Mouse (Mus musculus) kidney, postnatal 0 days (tissue): Measurements from ENCODE around the gene Hspb6. TPM values are rescaled to one million over a fixed set of nuclear protein-coding genes. Genes with fewer than 3 reads are reported as not detected.

Experiments used
- ATAC-seq: fragments of 200-750 bp; cut with Nextera tagmentation; replicated peaks from 2 replicates; pipeline ENCODE4 v1.8.0; 2017; ENCODE audit warnings: low read depth, moderate number of reproducible peaks, moderate TSS enrichment, moderate library complexity; ENCODE audit not compliant: low FRiP score
- DNase-seq: peaks from one replicate; pipeline ENCODE4 v3.0.0-alpha.2; 2016; ENCODE audit warnings: low spot score
- H3K27ac ChIP-seq: fragments of 300-500 bp; sonication (generic); 2 replicates; pipeline ENCODE4 v1.5.1; 2014; ENCODE audit warnings: mild to moderate bottlenecking
- H3K27me3 ChIP-seq: fragments of 300-500 bp; sonication (generic); 2 replicates; pipeline ENCODE4 v1.6.1; 2014; ENCODE audit warnings: low read length, mixed read lengths; ENCODE audit not compliant: insufficient read depth
- H3K36me3 ChIP-seq: fragments of 300-500 bp; sonication (generic); 2 replicates; pipeline ENCODE4 v1.6.1; 2014; ENCODE audit warnings: low read length, mixed read lengths; ENCODE audit not compliant: insufficient read depth
- H3K4me1 ChIP-seq: fragments of 300-500 bp; sonication (generic); replicated peaks from 2 replicates; pipeline ENCODE4 v1.6.1; 2014; ENCODE audit warnings: antibody characterized with exemption, low read length, mixed read lengths; ENCODE audit not compliant: insufficient read depth
- H3K4me2 ChIP-seq: fragments of 300-500 bp; sonication (generic); 2 replicates; pipeline ENCODE4 v1.6.1; 2014; ENCODE audit warnings: mild to moderate bottlenecking, low read length, moderate library complexity, mixed read lengths
- H3K4me3 ChIP-seq: fragments of 300-500 bp; sonication (generic); replicated peaks from 2 replicates; pipeline ENCODE4 v1.5.1; 2014; ENCODE audit warnings: low read depth, low read length
- H3K9ac ChIP-seq: fragments of 300-500 bp; sonication (generic); 2 replicates; pipeline ENCODE4 v1.6.1; 2014; ENCODE audit warnings: low read depth, low read length
- H3K9me3 ChIP-seq: fragments of 300-500 bp; sonication (generic); replicated peaks from 2 replicates; pipeline ENCODE4 v1.6.1; 2016; ENCODE audit warnings: low read length, inconsistent platforms, mixed read lengths
- CTCF ChIP-seq: IDR thresholded peaks from 2 replicates; pipeline ENCODE4 v1.5.1; 2016; ENCODE audit warnings: antibody characterized with exemption, low read depth, mild to moderate bottlenecking, moderate library complexity
- WGBS: fragments of 180-500 bp; shearing (Covaris S2); extraction: QIAGEN DNeasy Blood & Tissue Kit; methylation state at CpG from one replicate; pipeline ENCODE4 v1.1.7; 2014; 5-methylcytosine and 5-hydroxymethylcytosine counted together
- polyA plus RNA-seq: library from polyadenylated mRNA; unstranded; fragments of >200 nt; fragmentation: Nextera tagmentation; extraction: Ambion mirVana; gene quantifications from 2 replicates; pipeline ENCODE4 v1.2.1, GENCODE M21; 2015

Gene Hspb6
- polyA plus RNA-seq, 1 experiment from 2014 or later, result 17.7 TPM

DNA sequence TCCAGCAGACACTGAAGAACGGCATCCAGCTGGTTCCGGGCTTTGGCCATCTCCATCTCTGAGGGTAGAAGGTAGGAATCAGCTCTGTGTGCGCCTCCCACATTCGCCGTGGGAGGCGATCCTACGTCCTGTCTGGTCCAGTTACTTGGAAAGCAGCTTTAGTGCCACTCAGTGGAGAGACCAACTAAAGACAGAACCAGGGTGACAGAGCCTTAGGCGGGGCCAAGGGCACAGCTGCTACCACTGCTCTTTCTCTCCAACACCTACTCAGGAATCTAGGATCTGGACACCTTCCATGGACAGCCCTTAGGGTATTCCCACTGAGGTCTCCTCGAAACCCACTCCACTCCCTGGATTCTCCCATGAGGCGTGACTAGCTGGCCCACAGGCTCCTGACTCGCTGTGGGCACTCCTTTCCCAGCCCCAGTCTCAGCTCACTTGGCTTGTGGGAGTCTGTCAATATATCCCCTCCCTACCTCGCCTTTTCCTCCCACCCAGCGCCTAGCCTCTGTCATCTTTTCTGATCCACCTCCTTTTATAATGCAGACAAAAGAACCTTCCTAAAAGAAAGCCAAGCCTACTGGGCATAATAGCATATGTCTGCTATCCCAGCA, 6.0 kb downstream of the Hspb6 start:
- DNase-seq, result no peak
- 0 out of 2 replicates have a peak overlapping the region, but pooled peaks have one; percentile 63 for H3K9ac ChIP-seq
- no peak for TF ChIP-seq CTCF
- no peaks in the 10 kb centered on the region for H3K27me3 ChIP-seq
- H3K27ac ChIP-seq, result no peak overlapping the region
- no peaks in the 10 kb centered on the region for H3K9me3 ChIP-seq
- peaks cover 16% of the 10 kb centered on the region for H3K4me1 ChIP-seq
- peak overlapping the region; percentile 90; the same call in 1 of the 2 replicates for H3K4me2 ChIP-seq
- ATAC-seq, result no peak
- no peak overlapping the region for H3K4me3 ChIP-seq
- WGBS, result 76% methylated on average over 13 of the region's 13 CpGs
- peaks cover 21% of the 10 kb centered on the region; the same call in 1 of the 2 replicates for H3K36me3 ChIP-seq

DNA sequence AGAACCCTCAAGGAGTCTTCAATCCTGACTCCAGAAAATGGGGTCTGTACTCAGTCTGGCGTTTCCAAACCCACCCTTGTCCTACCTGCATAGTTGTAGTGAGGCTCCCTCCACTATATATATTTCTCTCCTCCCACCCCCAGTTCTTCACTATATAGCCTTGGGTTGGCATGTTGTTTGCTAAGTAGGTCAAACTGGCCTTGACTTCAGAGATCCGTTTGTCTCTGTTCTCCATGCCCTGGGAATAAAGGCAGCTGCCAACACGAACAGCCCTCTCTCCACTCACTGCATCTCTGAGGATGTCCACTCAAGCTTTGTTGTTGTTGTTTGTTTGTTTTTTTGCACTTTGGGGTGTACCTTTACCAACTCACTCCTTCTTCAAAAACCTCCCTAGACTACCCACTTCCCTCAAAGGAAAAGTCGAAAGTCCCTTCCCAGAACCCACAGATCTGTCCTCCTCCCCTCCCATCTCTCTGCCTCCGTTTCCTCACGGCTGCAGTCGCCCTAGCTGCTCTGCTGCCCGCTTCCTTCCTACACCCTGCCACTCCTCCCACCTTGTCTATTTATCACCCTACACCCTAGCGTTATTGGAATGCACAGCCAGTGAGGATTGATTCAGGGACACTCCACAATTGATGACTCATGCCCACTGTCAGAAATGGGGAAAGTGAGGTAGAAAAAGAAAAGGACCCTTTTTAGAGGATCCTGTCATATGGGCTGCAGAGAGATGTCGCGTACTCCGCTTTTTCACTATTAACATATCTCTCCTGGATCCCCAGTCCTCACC, 6.9 kb downstream of the Hspb6 start:
- TF ChIP-seq CTCF, result no peak

DNA sequence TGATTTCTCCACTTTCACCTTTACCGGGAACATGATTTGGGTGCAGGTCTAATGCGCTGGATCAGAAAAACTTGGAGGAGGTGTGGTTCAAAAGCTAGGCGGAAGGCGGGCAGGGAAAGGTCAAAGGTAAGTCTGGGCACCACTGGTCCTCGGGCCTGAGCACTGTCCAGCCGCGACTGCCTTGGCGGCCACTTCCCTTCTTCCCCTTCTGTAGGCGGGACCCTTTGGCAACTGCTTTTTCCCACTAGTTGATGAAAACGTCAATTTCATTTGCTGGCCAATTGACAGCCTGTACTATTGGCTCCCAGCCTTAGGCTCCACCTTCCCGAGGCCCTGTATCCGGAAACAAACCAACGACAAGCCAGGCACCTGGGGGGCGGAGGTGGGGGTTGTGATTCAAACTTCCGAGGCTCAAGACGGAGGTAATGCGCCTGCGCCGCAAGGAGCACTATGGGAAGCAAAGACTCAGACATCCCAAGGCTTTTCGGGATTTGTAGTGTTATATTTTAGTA, 7.5 kb downstream of the Hspb6 start, which contains the start of gene Lin37:
TSS of gene Lin37 (minus strand) at position 396 of the 512 bp plus-strand sequence.
- Histone ChIP-seq H3K4me2 (peak within 1 kb of the TSS; percentile 90), H3K4me1 (peaks cover 9% of the 10 kb centered on the region), H3K36me3 (peaks cover 21% of the 10 kb centered on the region; the same call in 1 of the 2 replicates), H3K27me3 (no peaks in the 10 kb centered on the region), H3K27ac (peak within 1 kb of the TSS; percentile 54; the same call in 1 of the 2 replicates), H3K4me3 (peak within 1 kb of the TSS; percentile 42), H3K9ac (peak within 1 kb of the TSS; percentile 63), H3K9me3 (no peaks in the 10 kb centered on the region)
- TF ChIP-seq CTCF, result no peak
- ATAC-seq, result peak; percentile 85
- WGBS, result 0% methylated on average over 20 of the region's 20 CpGs
- DNase-seq, result peak; percentile 99

More for the DNA sequence above, 6.9 kb downstream of the Hspb6 start:
- DNase-seq (no peak), ATAC-seq (no peak)
- peak overlapping the region; percentile 54; the same call in 1 of the 2 replicates for H3K27ac ChIP-seq
- peaks cover 21% of the 10 kb centered on the region; the same call in 1 of the 2 replicates for H3K36me3 ChIP-seq
- H3K9me3 ChIP-seq, result no peaks in the 10 kb centered on the region
- peak overlapping the region; percentile 63 for H3K9ac ChIP-seq
- H3K4me1 ChIP-seq, result peaks cover 9% of the 10 kb centered on the region
- peak overlapping the region; percentile 90 for H3K4me2 ChIP-seq
- H3K27me3 ChIP-seq, result no peaks in the 10 kb centered on the region
- peak overlapping the region; percentile 42 for H3K4me3 ChIP-seq
- 12% methylated on average over 12 of the region's 12 CpGs for WGBS

GRCm38 (mm10) chr7:30560296-30560695, 8.3 kb downstream of the Hspb6 start:
- Histone ChIP-seq H3K4me1 (peaks cover 9% of the 10 kb centered on the region), H3K9me3 (no peaks in the 10 kb centered on the region), H3K4me2 (peak overlapping the region; percentile 90), H3K36me3 (peaks cover 23% of the 10 kb centered on the region; the same call in 1 of the 2 replicates), H3K4me3 (no peak overlapping the region), H3K27me3 (no peaks in the 10 kb centered on the region), H3K27ac (no peak overlapping the region), H3K9ac (no peak overlapping the region)
- no peak for TF ChIP-seq CTCF
- ATAC-seq, result no peak
- DNase-seq, result no peak
- 71% methylated on average over 2 of the region's 2 CpGs for WGBS

- Histone ChIP-seq H3K27me3 (no peaks in the 10 kb centered on the region), H3K4me1 (peaks cover 9% of the 10 kb centered on the region), H3K27ac (peak overlapping the region; percentile 97), H3K4me2 (peak overlapping the region; percentile 82), H3K36me3 (peaks cover 10% of the 10 kb centered on the region; the same call in 1 of the 2 replicates), H3K9me3 (no peaks in the 10 kb centered on the region), H3K4me3 (peak overlapping the region; percentile 86), H3K9ac (peak overlapping the region; percentile 65)
- DNase-seq (peak; percentile 21), ATAC-seq (no peak)
- TF ChIP-seq CTCF, result no peak
- WGBS, result 1% methylated on average over 27 of the region's 27 CpGs
Observed at GRCm38 (mm10) chr7:30562526-30563116, 10.6 kb downstream of the Hspb6 start.
